Mouse (Mus musculus) olfactory bulb, adult 2 months (tissue): Measurements from ENCODE around the gene Ece1. TPM values are rescaled to one million over a fixed set of nuclear protein-coding genes. Genes with fewer than 3 reads are reported as not detected.

Experiments
- H3K27ac ChIP-seq: fragments of 200-500 bp; 2 replicates; pipeline ENCODE4 v1.5.1; 2012; ENCODE audit warnings: low read depth, low read length; ENCODE audit not compliant: insufficient read depth
- H3K4me1 ChIP-seq: fragments of 200-500 bp; 2 replicates; pipeline ENCODE4 v1.6.1; 2012; ENCODE audit warnings: low read length; ENCODE audit not compliant: control insufficient read depth, insufficient read depth
- H3K4me3 ChIP-seq: fragments of 200-500 bp; 2 replicates; pipeline ENCODE4 v1.5.1; 2012; ENCODE audit warnings: mild to moderate bottlenecking, low read depth, low read length, moderate library complexity; ENCODE audit not compliant: insufficient read depth
- CTCF ChIP-seq: fragments of 200-500 bp; IDR thresholded peaks from 2 replicates; pipeline ENCODE4 v1.5.1; 2012; ENCODE audit warnings: low read depth, mild to moderate bottlenecking, low read length, moderate library complexity; ENCODE audit not compliant: insufficient read depth
- POLR2A ChIP-seq: fragments of 200-500 bp; IDR thresholded peaks from 2 replicates; pipeline ENCODE4 v1.6.1; 2012; ENCODE audit warnings: mild to moderate bottlenecking, low read depth, low read length, moderate library complexity; ENCODE audit not compliant: insufficient read depth
- WGBS: fragments of 180-500 bp; shearing (Covaris S2); methylation state at CpG from one replicate; pipeline ENCODE4 v1.1.7; 2018; 5-methylcytosine and 5-hydroxymethylcytosine counted together
- polyA plus RNA-seq: library from polyadenylated mRNA; stranded (reverse); fragments of >200 nt; gene quantifications from 2 replicates; pipeline ENCODE4 v1.2.4, GENCODE M21; 2012; ENCODE audit warnings: low replicate concordance; ENCODE audit not compliant: missing spikeins, insufficient read depth, insufficient read length

Gene Ece1
- polyA plus RNA-seq, 1 experiment = not detected

DNA sequence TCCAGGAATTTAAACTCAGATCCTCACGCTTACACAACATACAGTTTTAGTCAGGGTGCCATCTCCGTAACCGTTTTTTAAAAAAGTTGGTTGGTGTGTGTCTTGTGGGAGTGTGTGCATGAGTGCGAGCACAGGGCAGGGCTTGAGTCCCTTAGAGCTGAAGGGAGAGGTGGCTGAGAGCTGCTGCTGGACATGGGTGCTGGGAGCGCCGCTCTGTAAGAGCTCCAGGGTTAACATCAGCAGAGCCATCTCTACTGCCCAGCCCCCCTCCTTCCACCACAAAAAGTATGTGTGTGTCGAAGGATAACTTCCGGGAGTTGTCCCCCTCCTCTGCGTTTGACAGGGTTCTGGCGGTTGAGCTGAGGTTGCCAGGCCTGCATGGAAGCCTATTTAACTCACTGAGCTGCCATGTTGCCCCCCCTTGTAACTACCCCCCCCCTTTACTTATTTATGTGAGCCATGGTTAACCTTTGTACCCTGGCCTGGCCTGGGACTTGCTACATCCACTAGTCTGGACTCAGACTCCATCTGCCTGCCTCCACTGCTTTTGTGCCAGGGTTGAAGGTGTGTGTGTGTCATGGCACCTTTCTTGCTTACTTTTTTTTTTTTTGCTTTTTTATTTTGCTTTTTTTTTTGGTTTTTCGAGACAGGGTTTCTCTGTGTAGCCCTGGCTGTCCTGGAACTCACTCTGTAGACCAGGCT lies 142.0 kb downstream of the Ece1 start:
- TF ChIP-seq POLR2A = no peak
- Histone ChIP-seq H3K27ac (no peak overlapping the region), H3K4me1 (peaks cover 8% of the 10 kb centered on the region; the same call in 1 of the 2 replicates), H3K4me3 (no peak overlapping the region)
- 88% methylated on average over 11 of the region's 11 CpGs for WGBS

DNA sequence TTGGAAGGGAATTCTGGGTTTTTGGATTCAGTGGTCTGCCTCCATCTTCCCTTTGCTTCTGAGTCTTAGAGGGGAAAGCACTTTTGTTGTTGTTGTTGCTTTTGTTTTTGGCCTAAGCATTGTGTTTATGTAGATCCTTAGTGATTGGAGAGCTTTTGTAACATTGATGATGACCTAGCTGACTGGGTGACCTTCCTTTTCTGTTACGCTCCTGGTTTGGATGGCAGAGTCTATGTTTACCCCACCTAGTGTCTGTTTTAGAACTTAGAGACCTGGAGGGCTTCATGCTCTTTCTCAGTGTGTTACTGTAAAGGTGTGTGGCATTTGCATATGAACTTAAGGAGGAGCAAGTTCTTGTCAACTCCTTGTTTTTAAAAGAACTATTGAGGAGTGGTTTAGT lies 143.7 kb downstream of the Ece1 start:
- H3K4me1 ChIP-seq = peaks cover 6% of the 10 kb centered on the region; the same call in 1 of the 2 replicates
- TF ChIP-seq POLR2A = no peak
- no peak for TF ChIP-seq CTCF
- H3K27ac ChIP-seq = no peak overlapping the region
- 95% methylated on average over 1 of the region's 1 CpGs for WGBS
- no peak overlapping the region for H3K4me3 ChIP-seq

DNA sequence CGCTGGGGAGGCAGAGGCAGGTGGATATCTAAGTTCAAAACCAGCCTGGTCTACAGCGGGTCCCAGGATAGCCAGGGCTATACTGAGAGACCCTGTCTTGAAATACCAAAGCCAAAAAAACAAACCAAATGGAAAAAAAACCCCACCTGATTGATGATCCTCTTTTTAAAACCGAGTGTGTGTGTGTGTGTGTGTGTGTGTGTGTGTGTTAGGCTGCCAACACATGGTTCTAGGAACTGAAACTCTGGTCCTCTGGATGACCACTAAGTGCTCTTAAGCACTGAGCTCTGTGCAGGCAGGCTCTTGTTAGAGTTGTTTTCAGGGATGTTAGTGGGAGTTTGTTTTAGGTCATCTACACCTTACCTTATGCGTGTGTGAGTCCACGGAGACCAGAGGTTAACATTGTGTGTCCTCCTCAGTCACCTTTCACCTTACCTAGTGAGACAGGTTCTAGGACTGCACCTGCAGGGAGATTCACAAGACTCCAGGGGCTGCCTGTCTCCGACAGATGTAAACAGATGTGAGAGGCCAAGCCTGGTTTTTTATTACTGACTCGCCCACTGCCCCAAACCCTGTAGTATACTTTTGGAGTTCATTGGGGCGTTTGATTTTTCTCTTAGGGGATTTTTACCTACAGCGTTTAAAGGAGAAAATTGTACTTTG lies 145.0 kb downstream of the Ece1 start:
- no peak overlapping the region for H3K4me3 ChIP-seq
- TF ChIP-seq CTCF = no peak
- no peak for TF ChIP-seq POLR2A
- no peak overlapping the region for H3K27ac ChIP-seq
- H3K4me1 ChIP-seq = peaks cover 6% of the 10 kb centered on the region; the same call in 1 of the 2 replicates
- WGBS = 91% methylated on average over 9 of the region's 9 CpGs

DNA sequence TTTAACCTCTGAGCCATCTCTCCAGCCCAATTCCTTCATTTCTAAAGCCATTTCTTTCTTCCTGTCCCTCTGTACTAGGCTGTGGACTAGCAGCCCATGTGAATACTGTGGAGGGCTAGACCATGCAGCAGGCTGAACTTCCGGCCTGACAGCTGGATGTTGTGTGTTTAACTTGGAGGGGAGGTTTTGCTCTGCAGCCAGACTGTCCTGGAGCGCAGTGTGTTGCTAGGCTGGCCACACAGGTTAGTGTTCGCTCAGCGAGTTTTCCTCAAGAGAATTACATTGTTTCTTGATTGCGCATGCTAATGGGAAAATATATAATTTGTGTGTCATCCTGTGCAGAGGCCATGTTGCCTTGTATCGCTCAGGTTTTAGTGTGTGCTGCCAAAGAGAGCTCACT lies 146.6 kb downstream of the Ece1 start:
- WGBS = 76% methylated on average over 6 of the region's 6 CpGs
- TF ChIP-seq POLR2A = no peak
- no peak for TF ChIP-seq CTCF
- no peak overlapping the region for H3K27ac ChIP-seq
- no peak overlapping the region for H3K4me3 ChIP-seq
- peaks cover 13% of the 10 kb centered on the region; the same call in 1 of the 2 replicates for H3K4me1 ChIP-seq

DNA sequence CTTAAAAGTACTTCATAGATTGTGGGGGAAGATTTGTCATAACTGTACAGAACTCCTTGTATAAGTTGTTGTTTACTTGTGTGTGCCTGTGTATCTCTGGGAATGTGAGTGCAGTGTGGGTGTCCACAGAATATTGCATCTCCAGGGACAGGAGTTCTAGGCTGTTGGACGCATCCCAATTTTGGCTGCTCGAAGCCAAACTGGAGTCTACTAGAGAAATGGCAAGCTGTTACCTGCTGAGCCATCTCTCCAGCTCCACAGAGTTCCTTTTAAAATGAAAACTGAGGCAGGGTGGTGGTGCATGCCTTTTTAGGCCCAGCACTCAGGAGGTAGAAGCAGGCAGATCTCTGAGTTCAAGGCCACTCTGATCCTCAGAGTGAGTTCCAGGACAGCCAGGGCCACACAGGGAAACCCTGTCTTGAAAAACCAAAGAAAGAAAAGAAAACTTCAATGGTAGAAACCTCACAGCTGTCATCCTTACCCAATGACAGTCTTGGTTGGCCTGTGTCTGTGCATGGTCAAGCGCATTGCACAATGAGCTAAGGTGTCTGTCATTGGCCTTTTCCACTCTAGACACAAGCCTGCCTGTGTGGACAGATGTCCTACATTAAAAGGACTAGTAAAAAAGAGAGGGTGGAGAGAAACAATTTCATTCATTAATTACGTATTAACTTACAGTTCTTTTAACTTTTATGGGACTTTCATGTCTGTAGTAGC lies 147.9 kb downstream of the Ece1 start:
- Histone ChIP-seq H3K27ac (no peak overlapping the region), H3K4me1 (peaks cover 10% of the 10 kb centered on the region; the same call in 1 of the 2 replicates), H3K4me3 (no peak overlapping the region)
- TF ChIP-seq POLR2A (no peak), CTCF (no peak)
- 82% methylated on average over 4 of the region's 4 CpGs for WGBS

DNA sequence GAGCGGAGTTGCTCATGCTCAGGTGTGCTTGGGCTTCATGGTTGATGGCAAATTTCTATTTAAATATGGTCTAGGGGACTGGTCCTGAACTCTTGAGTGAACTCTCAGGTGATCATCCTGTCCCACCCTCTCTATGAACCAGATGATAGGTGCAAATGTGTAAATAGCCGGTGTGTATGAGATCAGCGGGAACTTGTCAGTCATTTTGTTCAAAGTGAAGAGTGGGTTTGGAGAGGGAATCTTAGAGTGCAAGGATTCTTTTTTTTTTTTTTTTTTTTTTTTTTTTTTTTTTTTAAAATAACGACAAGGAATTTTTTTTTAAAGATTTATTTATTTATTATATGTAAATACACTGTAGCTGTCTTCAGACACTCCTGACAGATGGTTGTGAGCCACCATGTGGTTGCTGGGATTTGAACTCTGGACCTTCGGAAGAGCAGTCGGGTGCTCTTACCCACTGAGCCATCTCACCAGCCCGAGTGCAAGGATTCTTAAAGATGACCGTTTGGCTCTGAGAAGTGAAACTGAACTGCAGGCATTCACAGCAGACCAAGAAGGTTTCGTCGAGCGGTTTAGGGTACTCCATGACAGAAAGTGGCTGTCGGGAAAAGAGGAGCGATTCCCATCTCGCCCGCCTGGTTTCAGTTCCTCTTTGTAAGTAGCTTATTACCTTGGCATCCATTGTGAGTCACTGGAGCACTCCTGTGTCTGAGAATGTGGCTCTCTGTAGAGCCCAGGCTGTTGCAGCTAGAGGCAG lies 151.9 kb downstream of the Ece1 start:
- TF ChIP-seq CTCF = no peak
- no peak for TF ChIP-seq POLR2A
- Histone ChIP-seq H3K27ac (no peak overlapping the region), H3K4me1 (peaks cover 22% of the 10 kb centered on the region), H3K4me3 (no peak overlapping the region)
- 86% methylated on average over 15 of the region's 15 CpGs for WGBS

Other genes starting within 250 kb of the Ece1 start
- gene Rap1gap, start 197.5 kb upstream of the Ece1 start, polyA plus RNA-seq = not detected in 2 replicates
- not detected in 2 replicates for gene Alpl, start 65.9 kb upstream of the Ece1 start, polyA plus RNA-seq
- gene Eif4g3, start 130.8 kb downstream of the Ece1 start, polyA plus RNA-seq = 382 TPM in 1 of 2 replicates, not detected in the other